Comparison of ENCODE assay signal across 26 mouse cellular contexts in the genomic region with DNA sequence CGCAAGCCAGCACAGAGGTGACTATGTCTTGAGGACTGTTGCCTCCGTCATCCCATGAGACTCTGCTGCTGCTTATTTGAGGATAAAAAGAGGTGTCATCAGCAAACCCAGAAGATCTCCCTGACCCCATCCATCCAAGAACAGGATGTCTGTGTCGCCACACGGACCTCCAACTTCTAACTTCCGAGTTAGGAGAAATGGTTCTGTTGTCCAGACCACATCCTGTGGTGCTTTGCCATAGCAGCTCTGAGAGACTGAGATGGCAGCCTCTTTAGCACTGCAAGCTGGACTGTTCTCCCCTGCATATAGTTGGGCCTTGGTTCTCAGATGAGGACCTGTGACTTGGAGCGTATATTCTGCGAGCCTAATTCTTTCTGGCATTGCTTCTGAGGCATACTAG.
A peak's percentile ranks its signal among the peaks of the same experiment; 100 is the strongest.
DNase-seq lines count a peak whose midpoint lies in the region; ATAC-seq lines count a peak whose summit lies in the region.
"Had no signal": no experiment of that assay in that cellular context is flagged by ENCODE, and none has a peak within 500 bp of the region (broad histone marks: within the 10 kb centered on the region; RNA-seq: fewer than 3 reads in every experiment).

No protein-coding gene starts in this region.

- no peak overlapping the region for H3K4me3 ChIP-seq in forebrain, embryonic 12.5 days (replicated peaks)
- no peak overlapping the region for H3K4me3 ChIP-seq in forebrain, embryonic 15.5 days
- H3K4me3 ChIP-seq in midbrain, embryonic 13.5 days (replicated peaks), result no peak overlapping the region
- no peak overlapping the region for H3K4me3 ChIP-seq in midbrain, embryonic 16.5 days (ENCODE audit: low read depth, low read length)
- H3K4me3 ChIP-seq: hindbrain, embryonic 10.5 days; hindbrain, embryonic 13.5 days had no signal

- H3K4me2 ChIP-seq in forebrain, embryonic 12.5 days, result no peak overlapping the region
- H3K4me2 ChIP-seq in forebrain, embryonic 15.5 days (replicated peaks), result no peak overlapping the region
- no peak overlapping the region for H3K4me2 ChIP-seq in midbrain, embryonic 13.5 days (replicated peaks)
- no peak overlapping the region for H3K4me2 ChIP-seq in midbrain, embryonic 16.5 days (ENCODE audit: low read length)
- H3K4me2 ChIP-seq: heart, embryonic 11.5 days; hindbrain, embryonic 13.5 days had no signal

- intact Hi-C loops in left cerebral cortex, postnatal 36 days (cut with DNase I), result no loop called here

- H3K4me1 ChIP-seq in forebrain, embryonic 12.5 days, result peaks cover 45% of the 10 kb centered on the region
- H3K4me1 ChIP-seq in forebrain, embryonic 15.5 days, result peaks cover 36% of the 10 kb centered on the region
- peaks cover 45% of the 10 kb centered on the region for H3K4me1 ChIP-seq in midbrain, embryonic 13.5 days (replicated peaks)
- peaks cover 38% of the 10 kb centered on the region for H3K4me1 ChIP-seq in midbrain, embryonic 16.5 days (ENCODE audit: control insufficient read depth, insufficient read depth, low read length)

- no peak for ATAC-seq in forebrain, embryonic 12.5 days (ENCODE audit: low FRiP score)
- no peak for ATAC-seq in forebrain, embryonic 15.5 days (replicated peaks)
- no peak for ATAC-seq in midbrain, embryonic 13.5 days
- ATAC-seq in midbrain, embryonic 16.5 days, result no peak
- ATAC-seq in granulocyte monocyte progenitor cell, adult 5-6 weeks (replicated peaks; ENCODE audit: poor library complexity, severe bottlenecking), result peak; percentile 50
- peak; percentile 40 for ATAC-seq in megakaryocyte progenitor cell, adult 5-6 weeks (replicated peaks; ENCODE audit: poor library complexity)
- ATAC-seq: forebrain, embryonic 14.5 days; hindbrain, embryonic 16.5 days; intestine, postnatal 0 days; Patski had no signal

- no peak for DNase-seq in spleen, postnatal 4 days (ENCODE audit: low spot score in 2 of 2)
- DNase-seq in left cerebral cortex, postnatal 36 days (ENCODE audit: low spot score in 2 of 2), result no peak
- DNase-seq: adrenal gland, postnatal 10 days; adrenal gland, postnatal 36 days; cerebellum, adult 18-20 months; cerebellum, adult 9-10 months; cerebellum, postnatal 36 days; gastrocnemius, postnatal 10 days; gastrocnemius, postnatal 36 days; heart, adult 11 months; kidney, adult 2 months had no signal

- H3K27ac ChIP-seq in forebrain, embryonic 12.5 days, result peak overlapping the region; percentile 59; the same call in 1 of the 2 replicates
- H3K27ac ChIP-seq in forebrain, embryonic 15.5 days (replicated peaks), result no peak overlapping the region
- H3K27ac ChIP-seq in midbrain, embryonic 13.5 days, result peak overlapping the region; percentile 25; the same call in 1 of the 2 replicates
- H3K27ac ChIP-seq in midbrain, embryonic 16.5 days (ENCODE audit: low read length), result no peak overlapping the region
- H3K27ac ChIP-seq: hindbrain, embryonic 10.5 days had no signal

- H3K36me3 ChIP-seq in forebrain, embryonic 12.5 days (replicated peaks), result peaks cover 31% of the 10 kb centered on the region
- peaks cover 16% of the 10 kb centered on the region; the same call in 1 of the 2 replicates for H3K36me3 ChIP-seq in forebrain, embryonic 15.5 days
- H3K36me3 ChIP-seq in midbrain, embryonic 13.5 days, result peaks cover 39% of the 10 kb centered on the region
- H3K36me3 ChIP-seq in midbrain, embryonic 16.5 days (ENCODE audit: control insufficient read depth, insufficient read depth, low read length), result peaks cover 3% of the 10 kb centered on the region; the same call in 1 of the 2 replicates
- H3K36me3 ChIP-seq: G1E had no signal

- no peak overlapping the region for H3K9ac ChIP-seq in forebrain, embryonic 12.5 days
- no peak overlapping the region for H3K9ac ChIP-seq in forebrain, embryonic 15.5 days (replicated peaks)
- H3K9ac ChIP-seq in midbrain, embryonic 13.5 days (replicated peaks), result no peak overlapping the region
- H3K9ac ChIP-seq in midbrain, embryonic 16.5 days (ENCODE audit: low read depth, low read length), result no peak overlapping the region
- H3K9ac ChIP-seq: hindbrain, embryonic 13.5 days had no signal

- 94% methylated on average over 7 of the region's 7 CpGs for WGBS in forebrain, embryonic 12.5 days
- WGBS in forebrain, embryonic 15.5 days, result 93% methylated on average over 7 of the region's 7 CpGs
- WGBS in midbrain, embryonic 13.5 days, result 93% methylated on average over 7 of the region's 7 CpGs
- WGBS in midbrain, embryonic 16.5 days, result 90% methylated on average over 7 of the region's 7 CpGs

- H3K9me3 ChIP-seq in forebrain, embryonic 12.5 days, result no peaks in the 10 kb centered on the region
- H3K9me3 ChIP-seq in forebrain, embryonic 15.5 days, result no peaks in the 10 kb centered on the region
- no peaks in the 10 kb centered on the region for H3K9me3 ChIP-seq in midbrain, embryonic 13.5 days
- H3K9me3 ChIP-seq in midbrain, embryonic 16.5 days (replicated peaks; ENCODE audit: control insufficient read depth, low read length, poor library complexity, severe bottlenecking), result no peaks in the 10 kb centered on the region
- H3K9me3 ChIP-seq: G1E; hindbrain, embryonic 10.5 days; hindbrain, embryonic 13.5 days had no signal

- H3K27me3 ChIP-seq in forebrain, embryonic 12.5 days, result no peaks in the 10 kb centered on the region
- H3K27me3 ChIP-seq in forebrain, embryonic 15.5 days, result no peaks in the 10 kb centered on the region
- H3K27me3 ChIP-seq in midbrain, embryonic 13.5 days, result no peaks in the 10 kb centered on the region
- H3K27me3 ChIP-seq in midbrain, embryonic 16.5 days (ENCODE audit: control insufficient read depth, insufficient read depth, low read depth, low read length), result no peaks in the 10 kb centered on the region
- H3K27me3 ChIP-seq: CH12.LX; hindbrain, embryonic 13.5 days; Patski had no signal

Comparison
In these comparisons a context has a peak if more than half of its experiments do, and no peak if none do; other contexts are left out.
1. H3K27ac ChIP-seq: peak in forebrain, embryonic 12.5 days (single experiment) and midbrain, embryonic 13.5 days (single experiment); none in forebrain, embryonic 15.5 days (single experiment) and midbrain, embryonic 16.5 days (single experiment).
2. ATAC-seq: peak in granulocyte monocyte progenitor cell, adult 5-6 weeks (single experiment) and megakaryocyte progenitor cell, adult 5-6 weeks (single experiment); none in forebrain, embryonic 12.5 days (single experiment), forebrain, embryonic 15.5 days (single experiment), midbrain, embryonic 13.5 days (single experiment) and midbrain, embryonic 16.5 days (single experiment).